Comparison of ENCODE assay signal across 22 mouse cellular contexts in genomic region chr3:130380299-130380845, GRCm38 (mm10).
DNase-seq lines count a peak whose midpoint lies in the region; ATAC-seq and TF ChIP-seq lines count a peak whose summit lies in the region.
"Had no signal": no experiment of that assay in that cellular context is flagged by ENCODE, and none has a peak within 500 bp of the region (broad histone marks: within the 10 kb centered on the region; RNA-seq: fewer than 3 reads in every experiment).

No protein-coding gene starts in this region.

- no peaks in the 10 kb centered on the region for H3K4me1 ChIP-seq in hindbrain, embryonic 14.5 days (replicated peaks; ENCODE audit: control insufficient read depth, insufficient read depth, low read length)
- H3K4me1 ChIP-seq in hindbrain, postnatal 0 days (ENCODE audit: insufficient read depth, low read length), result no peaks in the 10 kb centered on the region
- H3K4me1 ChIP-seq in intestine, embryonic 16.5 days (ENCODE audit: control insufficient read depth, insufficient read depth, low read length), result no peaks in the 10 kb centered on the region
- H3K4me1 ChIP-seq: embryonic facial prominence, embryonic 13.5 days; heart, embryonic 13.5 days had no signal

- WGBS in hindbrain, embryonic 14.5 days, result 66% methylated on average over 5 of the region's 5 CpGs
- 70% methylated on average over 5 of the region's 5 CpGs for WGBS in hindbrain, postnatal 0 days
- WGBS in intestine, embryonic 16.5 days, result 81% methylated on average over 5 of the region's 5 CpGs

- H3K4me2 ChIP-seq in hindbrain, embryonic 14.5 days (replicated peaks), result no peak overlapping the region
- no peak overlapping the region for H3K4me2 ChIP-seq in hindbrain, postnatal 0 days (ENCODE audit: low read depth, low read length)
- no peak overlapping the region for H3K4me2 ChIP-seq in intestine, embryonic 16.5 days (ENCODE audit: low read depth, low read length)
- H3K4me2 ChIP-seq: embryonic facial prominence, embryonic 13.5 days; forebrain, embryonic 12.5 days; heart, embryonic 13.5 days had no signal

- no peak overlapping the region for H3K4me3 ChIP-seq in hindbrain, embryonic 14.5 days (replicated peaks; ENCODE audit: low read length)
- H3K4me3 ChIP-seq in hindbrain, postnatal 0 days (ENCODE audit: low read length), result no peak overlapping the region
- H3K4me3 ChIP-seq in intestine, embryonic 16.5 days (ENCODE audit: low read length), result no peak overlapping the region
- H3K4me3 ChIP-seq: embryonic facial prominence, embryonic 13.5 days; forebrain, embryonic 12.5 days; heart, embryonic 13.5 days had no signal

- no peak overlapping the region for H3K9ac ChIP-seq in hindbrain, embryonic 14.5 days
- no peak overlapping the region for H3K9ac ChIP-seq in hindbrain, postnatal 0 days (replicated peaks; ENCODE audit: low read length)
- H3K9ac ChIP-seq in intestine, embryonic 16.5 days (ENCODE audit: low read depth, low read length), result no peak overlapping the region
- H3K9ac ChIP-seq: embryonic facial prominence, embryonic 13.5 days; forebrain, embryonic 12.5 days; heart, embryonic 13.5 days had no signal

- H3K9me3 ChIP-seq in hindbrain, embryonic 14.5 days (ENCODE audit: control insufficient read depth, low read length), result no peaks in the 10 kb centered on the region
- no peaks in the 10 kb centered on the region for H3K9me3 ChIP-seq in hindbrain, postnatal 0 days (ENCODE audit: low read length)
- no peaks in the 10 kb centered on the region for H3K9me3 ChIP-seq in intestine, embryonic 16.5 days (ENCODE audit: control insufficient read depth, low read length)
- H3K9me3 ChIP-seq: embryonic facial prominence, embryonic 13.5 days; forebrain, embryonic 12.5 days; heart, embryonic 13.5 days had no signal

- DNase-seq in adrenal gland, adult 2 months, result peak; percentile 8
- no peak for DNase-seq in adrenal gland, adult (ENCODE audit: inconsistent age in 2 of 2, low spot score in 1 of 2)
- no peak for DNase-seq in hindbrain, embryonic 14.5 days (ENCODE audit: low spot score)
- no peak for DNase-seq in hindbrain, postnatal 0 days (ENCODE audit: low spot score)
- peak; percentile 13 for DNase-seq in retina, postnatal 1 day
- DNase-seq in retina, embryonic 14.5 days (ENCODE audit: low spot score), result no peak
- no peak for DNase-seq in layer of hippocampus, postnatal 36 days
- DNase-seq: adrenal gland, postnatal 14 days; B cell, adult 2 months; cerebellum, adult 18-20 months; cerebellum, adult 9-11 months; cerebellum, postnatal 36 days; gastrocnemius, postnatal 10 days; heart, postnatal 36 days had no signal

- ATAC-seq in hindbrain, embryonic 14.5 days (ENCODE audit: low FRiP score), result no peak
- ATAC-seq in hindbrain, postnatal 0 days, result no peak
- ATAC-seq in intestine, embryonic 16.5 days, result no peak
- ATAC-seq: CD4-positive, CD25-positive, alpha-beta regulatory T cell, adult 4 months; forebrain, embryonic 16.5 days; hindbrain, embryonic 16.5 days had no signal

- no peaks in the 10 kb centered on the region for H3K27me3 ChIP-seq in hindbrain, embryonic 14.5 days (ENCODE audit: control insufficient read depth, insufficient read depth, low read length)
- no peaks in the 10 kb centered on the region for H3K27me3 ChIP-seq in hindbrain, postnatal 0 days (ENCODE audit: insufficient read depth, low read length)
- no peaks in the 10 kb centered on the region for H3K27me3 ChIP-seq in intestine, embryonic 16.5 days (replicated peaks; ENCODE audit: control insufficient read depth, insufficient read depth, low read length)
- H3K27me3 ChIP-seq: embryonic facial prominence, embryonic 13.5 days; forebrain, embryonic 12.5 days had no signal

- no peaks in the 10 kb centered on the region for H3K36me3 ChIP-seq in hindbrain, embryonic 14.5 days (replicated peaks; ENCODE audit: control insufficient read depth, insufficient read depth)
- H3K36me3 ChIP-seq in hindbrain, postnatal 0 days (ENCODE audit: insufficient read depth, low read length), result no peaks in the 10 kb centered on the region
- H3K36me3 ChIP-seq in intestine, embryonic 16.5 days (ENCODE audit: control insufficient read depth, insufficient read depth, low read length), result no peaks in the 10 kb centered on the region
- H3K36me3 ChIP-seq: embryonic facial prominence, embryonic 13.5 days; forebrain, embryonic 12.5 days; G1E; heart, embryonic 13.5 days had no signal

- H3K27ac ChIP-seq in hindbrain, embryonic 14.5 days, result peak overlapping the region; percentile 9; the same call in 1 of the 2 replicates
- H3K27ac ChIP-seq in hindbrain, postnatal 0 days, result no peak overlapping the region
- no peak overlapping the region for H3K27ac ChIP-seq in intestine, embryonic 16.5 days (ENCODE audit: low read length)
- H3K27ac ChIP-seq: embryonic facial prominence, embryonic 13.5 days; forebrain, embryonic 12.5 days; heart, embryonic 13.5 days had no signal

- no peak for TF ChIP-seq CTCF in hindbrain, postnatal 0 days (IDR thresholded peaks at IDR 0.05; ENCODE audit: low read depth)

Comparison
In these comparisons a context has a peak if more than half of its experiments do, and no peak if none do; other contexts are left out.
1. DNase-seq: peak in adrenal gland, adult 2 months (single experiment) and retina, postnatal 1 day (single experiment); none in adrenal gland, adult (0 of 2), hindbrain, embryonic 14.5 days (single experiment), hindbrain, postnatal 0 days (single experiment), retina, embryonic 14.5 days (single experiment) and layer of hippocampus, postnatal 36 days (0 of 2).